Mouse (Mus musculus): ENCODE results near the gene Fam129c.
A peak's percentile ranks its signal among the peaks of the same experiment; 100 is the strongest.

Gene Fam129c

GRCm38 (mm10) chr8:71574426-71574825, 23.0 kb upstream of the Fam129c start:
- DNase-seq (ENCODE audit: low read depth, low spot score): no peak

GRCm38 (mm10) chr8:71575020-71575419, 22.4 kb upstream of the Fam129c start:
- peak; percentile 47 for DNase-seq (ENCODE audit: low read depth, low spot score)

- peak; percentile 43 for DNase-seq (ENCODE audit: low read depth, low spot score)
Measured at GRCm38 (mm10) chr8:71577856-71578387, 19.5 kb upstream of the Fam129c start.

- DNase-seq (ENCODE audit: low read depth, low spot score): peak; percentile 69
Measured at GRCm38 (mm10) chr8:71579009-71579408, 18.4 kb upstream of the Fam129c start.

- DNase-seq (ENCODE audit: low read depth, low spot score): no peak
Measured at GRCm38 (mm10) chr8:71579476-71579875, 18.0 kb upstream of the Fam129c start.

GRCm38 (mm10) chr8:71580201-71580600, 17.2 kb upstream of the Fam129c start:
- DNase-seq (ENCODE audit: low read depth, low spot score): peak; percentile 70

GRCm38 (mm10) chr8:71586891-71587290, 10.6 kb upstream of the Fam129c start:
- DNase-seq (ENCODE audit: low read depth, low spot score): peak; percentile 52

GRCm38 (mm10) chr8:71588762-71589161, 8.7 kb upstream of the Fam129c start:
- no peak for DNase-seq (ENCODE audit: low read depth, low spot score)

GRCm38 (mm10) chr8:71591017-71591416, 6.4 kb upstream of the Fam129c start:
- DNase-seq (ENCODE audit: low read depth, low spot score): no peak

GRCm38 (mm10) chr8:71591471-71592373, 5.7 kb upstream of the Fam129c start, which contains the start of gene Pgls:
Gene Pgls, plus strand, starts transcription at chr8:71592176.
- DNase-seq (ENCODE audit: low read depth, low spot score): peak; percentile 95

GRCm38 (mm10) chr8:71592374-71593170, 4.9 kb upstream of the Fam129c start:
- peak; percentile 48 for DNase-seq (ENCODE audit: low read depth, low spot score)

- DNase-seq (ENCODE audit: low read depth, low spot score): no peak
Measured at GRCm38 (mm10) chr8:71593556-71594323, 3.7 kb upstream of the Fam129c start.

GRCm38 (mm10) chr8:71594324-71594722, 3.1 kb upstream of the Fam129c start:
- DNase-seq (ENCODE audit: low read depth, low spot score): no peak

GRCm38 (mm10) chr8:71595862-71596261, 1.6 kb upstream of the Fam129c start:
- peak; percentile 77 for DNase-seq (ENCODE audit: low read depth, low spot score)

- no peak for DNase-seq (ENCODE audit: low read depth, low spot score)
Measured at GRCm38 (mm10) chr8:71596384-71596783, 1.1 kb upstream of the Fam129c start.

GRCm38 (mm10) chr8:71596798-71597197, 650 bp upstream of the Fam129c start:
- no peak for DNase-seq (ENCODE audit: low read depth, low spot score)

- no peak for DNase-seq (ENCODE audit: low read depth, low spot score)
Measured at GRCm38 (mm10) chr8:71598375-71598774, 927 bp downstream of the Fam129c start.

GRCm38 (mm10) chr8:71598841-71599240, 1.4 kb downstream of the Fam129c start:
- DNase-seq (ENCODE audit: low read depth, low spot score): no peak

- DNase-seq (ENCODE audit: low read depth, low spot score): no peak
Measured at GRCm38 (mm10) chr8:71601939-71602665, 4.7 kb downstream of the Fam129c start.

- no peak for DNase-seq (ENCODE audit: low read depth, low spot score)
Measured at GRCm38 (mm10) chr8:71602666-71603334, 5.4 kb downstream of the Fam129c start.

Measured in 3T3-L1 (cell line).